Mouse (Mus musculus): ENCODE measurements at regions not wholly inside any gene's neighbourhood (a gene's known extent, or its start where the extent isn't known, plus 50 kb on each side); places are given as distances from the start of the nearest gene placed in this dataset.

DNA sequence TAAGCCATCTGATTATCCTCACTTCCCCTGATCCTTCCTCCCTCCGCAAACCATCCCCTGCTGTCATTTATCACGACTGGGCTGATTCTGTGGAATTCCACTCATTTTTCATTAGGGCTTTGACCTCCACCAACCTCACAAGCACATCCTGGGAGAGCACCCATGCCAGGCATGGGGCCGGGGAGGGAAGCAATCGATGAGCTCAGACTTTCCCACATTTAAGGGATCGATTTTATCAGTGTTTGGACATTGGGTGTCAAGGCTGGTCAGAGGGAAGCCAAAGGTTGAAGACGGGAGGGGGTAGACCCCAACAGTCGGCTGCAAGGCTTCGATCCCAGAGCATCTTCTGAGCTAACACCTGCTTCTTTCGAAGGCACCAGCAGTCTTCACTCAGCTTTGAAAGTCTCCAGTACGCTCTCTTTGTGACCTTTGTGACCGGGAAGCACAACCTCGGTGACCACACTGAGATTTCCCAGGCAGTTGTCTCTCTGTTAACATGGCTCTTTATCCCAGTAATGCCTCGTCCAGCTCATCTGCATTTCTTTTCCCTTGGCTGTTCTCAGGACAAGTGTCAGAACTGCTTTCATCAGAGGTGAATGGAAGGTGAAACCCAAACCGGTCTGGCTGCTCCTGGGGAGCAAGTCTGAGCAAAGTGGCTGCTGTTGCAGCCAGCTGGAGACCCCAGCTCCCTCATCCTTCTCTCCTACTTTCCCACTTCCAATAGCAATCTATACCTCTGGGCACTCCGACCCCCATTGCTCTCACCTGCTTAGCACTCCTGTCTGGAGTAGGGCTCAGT is 53.7 kb upstream of the Sox9 start:
- Histone ChIP-seq H3K36me3 (ENCODE audit: control insufficient read depth, insufficient read depth, low read length) (no peaks in the 10 kb centered on the region), H3K4me1 (ENCODE audit: control insufficient read depth, insufficient read depth, low read depth, low read length) (no peaks in the 10 kb centered on the region), H3K4me2 (ENCODE audit: low read length) (no peak overlapping the region), H3K4me3 (ENCODE audit: low read length) (no peak overlapping the region), H3K27ac (ENCODE audit: low read depth, low read length) (no peak overlapping the region), H3K9me3 (ENCODE audit: control insufficient read depth, low read length) (no peaks in the 10 kb centered on the region), H3K9ac (ENCODE audit: low read depth, low read length) (no peak overlapping the region), H3K27me3 (replicated peaks; ENCODE audit: control insufficient read depth, insufficient read depth, low read length) (no peaks in the 10 kb centered on the region)
- WGBS = 41% methylated on average over 15 of the region's 15 CpGs
- ATAC-seq = no peak

Measured in hindbrain, embryonic 16.5 days (tissue).